Mouse (Mus musculus) liver, embryonic 16.5 days (tissue): ENCODE data around the gene Dok5. TPM values are rescaled to one million over a fixed set of nuclear protein-coding genes. Genes with fewer than 3 reads are reported as not detected.

ENCODE experiments used
- ATAC-seq: fragments of 200-750 bp; cut with Nextera tagmentation; 2 replicates; pipeline ENCODE4 v1.8.0; 2017; ENCODE audit warnings: low read depth, mild to moderate bottlenecking, moderate number of reproducible peaks, moderate library complexity
- H3K27ac ChIP-seq: fragments of 300-500 bp; sonication (generic); 2 replicates; pipeline ENCODE4 v1.5.1; 2014; ENCODE audit warnings: mild to moderate bottlenecking, low read length
- H3K27me3 ChIP-seq: fragments of 300-500 bp; sonication (generic); 2 replicates; pipeline ENCODE4 v1.6.1; 2014; ENCODE audit warnings: low read depth, low read length, mixed read lengths; ENCODE audit not compliant: control insufficient read depth, insufficient read depth
- H3K36me3 ChIP-seq: fragments of 300-500 bp; sonication (generic); 2 replicates; pipeline ENCODE4 v1.6.1; 2014; ENCODE audit warnings: mild to moderate bottlenecking; ENCODE audit not compliant: control insufficient read depth, insufficient read depth
- H3K4me1 ChIP-seq: fragments of 300-500 bp; sonication (generic); 2 replicates; pipeline ENCODE4 v1.6.1; 2014; ENCODE audit warnings: low read depth, low read length, mixed read lengths; ENCODE audit not compliant: control insufficient read depth
- H3K4me2 ChIP-seq: fragments of 300-500 bp; sonication (generic); 2 replicates; pipeline ENCODE4 v1.6.1; 2014; ENCODE audit warnings: low read depth, low read length, mixed read lengths
- H3K4me3 ChIP-seq: fragments of 300-500 bp; sonication (generic); 2 replicates; pipeline ENCODE4 v1.5.1; 2014; ENCODE audit warnings: low read depth, mild to moderate bottlenecking, low read length
- H3K9ac ChIP-seq: fragments of 300-500 bp; sonication (generic); 2 replicates; pipeline ENCODE4 v1.6.1; 2014; ENCODE audit warnings: low read depth, low read length
- H3K9me3 ChIP-seq: fragments of 300-500 bp; sonication (generic); replicated peaks from 2 replicates; pipeline ENCODE4 v1.6.1; 2016; ENCODE audit warnings: low read length; ENCODE audit not compliant: control insufficient read depth
- WGBS: fragments of 180-500 bp; shearing (Covaris S2); extraction: QIAGEN DNeasy Blood & Tissue Kit; methylation state at CpG from one replicate; pipeline ENCODE4 v1.1.7; 2014; ENCODE audit not compliant: insufficient replicate concordance; 5-methylcytosine and 5-hydroxymethylcytosine counted together
- polyA plus RNA-seq: library from polyadenylated mRNA; unstranded; fragments of >200 nt; fragmentation: Nextera tagmentation; extraction: Ambion mirVana; gene quantifications from 2 replicates; pipeline ENCODE4 v1.2.1, GENCODE M21; 2015

Dok5 gene
- polyA plus RNA-seq, 1 experiment from 2014 or later, result 0.58 TPM

- H3K9ac ChIP-seq, result no peak overlapping the region
- no peaks in the 10 kb centered on the region for H3K4me1 ChIP-seq
- H3K36me3 ChIP-seq, result no peaks in the 10 kb centered on the region
- H3K4me2 ChIP-seq, result no peak overlapping the region
- H3K9me3 ChIP-seq, result peaks cover 2% of the 10 kb centered on the region; the same call in 1 of the 2 replicates
- no peak overlapping the region for H3K27ac ChIP-seq
- no peaks in the 10 kb centered on the region for H3K27me3 ChIP-seq
- WGBS, result 54% methylated on average over 3 of the region's 3 CpGs
- H3K4me3 ChIP-seq, result no peak overlapping the region
- ATAC-seq, result no peak
Observed at GRCm38 (mm10) chr2:170795242-170795641, 63.6 kb downstream of the Dok5 start.

- Histone ChIP-seq H3K4me3 (no peak overlapping the region), H3K27ac (no peak overlapping the region), H3K27me3 (no peaks in the 10 kb centered on the region), H3K36me3 (no peaks in the 10 kb centered on the region), H3K9ac (no peak overlapping the region), H3K4me1 (no peaks in the 10 kb centered on the region), H3K9me3 (peaks cover 4% of the 10 kb centered on the region; the same call in 1 of the 2 replicates), H3K4me2 (no peak overlapping the region)
- 55% methylated on average over 6 of the region's 6 CpGs for WGBS
- no peak for ATAC-seq
Observed at GRCm38 (mm10) chr2:170802984-170803383, 71.4 kb downstream of the Dok5 start.

GRCm38 (mm10) chr2:170807555-170808258 is 76.1 kb downstream of the Dok5 start:
- WGBS, result 63% methylated on average over 12 of the region's 12 CpGs
- ATAC-seq, result no peak

GRCm38 (mm10) chr2:170808259-170808789 is 76.7 kb downstream of the Dok5 start:
- Histone ChIP-seq H3K4me1 (no peaks in the 10 kb centered on the region), H3K9ac (no peak overlapping the region), H3K27me3 (no peaks in the 10 kb centered on the region), H3K4me3 (no peak overlapping the region), H3K4me2 (no peak overlapping the region), H3K27ac (no peak overlapping the region), H3K9me3 (no peaks in the 10 kb centered on the region), H3K36me3 (no peaks in the 10 kb centered on the region)
- no peak for ATAC-seq
- 63% methylated on average over 10 of the region's 10 CpGs for WGBS

More at GRCm38 (mm10) chr2:170807555-170808258, 76.1 kb downstream of the Dok5 start:
- Histone ChIP-seq H3K4me2 (no peak overlapping the region), H3K27ac (no peak overlapping the region), H3K9me3 (no peaks in the 10 kb centered on the region), H3K9ac (no peak overlapping the region), H3K36me3 (no peaks in the 10 kb centered on the region), H3K27me3 (no peaks in the 10 kb centered on the region), H3K4me3 (no peak overlapping the region), H3K4me1 (no peaks in the 10 kb centered on the region)

GRCm38 (mm10) chr2:170811356-170811755 is 79.7 kb downstream of the Dok5 start:
- H3K4me3 ChIP-seq, result no peak overlapping the region
- no peaks in the 10 kb centered on the region for H3K36me3 ChIP-seq
- H3K4me2 ChIP-seq, result no peak overlapping the region
- H3K4me1 ChIP-seq, result no peaks in the 10 kb centered on the region
- no peak for ATAC-seq
- WGBS, result 54% methylated on average over 9 of the region's 9 CpGs
- no peaks in the 10 kb centered on the region for H3K27me3 ChIP-seq
- no peaks in the 10 kb centered on the region; the same call in 1 of the 2 replicates for H3K9me3 ChIP-seq
- no peak overlapping the region for H3K27ac ChIP-seq
- H3K9ac ChIP-seq, result no peak overlapping the region

- 48% methylated on average over 8 of the region's 8 CpGs for WGBS
- H3K9me3 ChIP-seq, result no peaks in the 10 kb centered on the region; the same call in 1 of the 2 replicates
- no peaks in the 10 kb centered on the region for H3K4me1 ChIP-seq
- ATAC-seq, result no peak
- H3K27ac ChIP-seq, result no peak overlapping the region
- H3K27me3 ChIP-seq, result no peaks in the 10 kb centered on the region
- no peak overlapping the region for H3K4me3 ChIP-seq
- no peaks in the 10 kb centered on the region for H3K36me3 ChIP-seq
- H3K4me2 ChIP-seq, result no peak overlapping the region
- H3K9ac ChIP-seq, result no peak overlapping the region
Observed at GRCm38 (mm10) chr2:170816302-170816701, 84.7 kb downstream of the Dok5 start.

GRCm38 (mm10) chr2:170817112-170817703 is 85.6 kb downstream of the Dok5 start:
- ATAC-seq, result no peak
- WGBS, result 59% methylated on average over 4 of the region's 4 CpGs
- H3K4me2 ChIP-seq, result no peak overlapping the region
- no peaks in the 10 kb centered on the region for H3K4me1 ChIP-seq
- H3K4me3 ChIP-seq, result no peak overlapping the region
- no peak overlapping the region for H3K27ac ChIP-seq
- H3K36me3 ChIP-seq, result no peaks in the 10 kb centered on the region
- no peak overlapping the region for H3K9ac ChIP-seq
- H3K9me3 ChIP-seq, result no peaks in the 10 kb centered on the region; the same call in 1 of the 2 replicates
- H3K27me3 ChIP-seq, result no peaks in the 10 kb centered on the region

- no peaks in the 10 kb centered on the region for H3K9me3 ChIP-seq
- H3K4me2 ChIP-seq, result no peak overlapping the region
- H3K36me3 ChIP-seq, result no peaks in the 10 kb centered on the region
- no peaks in the 10 kb centered on the region for H3K27me3 ChIP-seq
- no peaks in the 10 kb centered on the region for H3K4me1 ChIP-seq
- H3K9ac ChIP-seq, result no peak overlapping the region
- ATAC-seq, result 0 out of 2 replicates have a peak, but pooled peaks have one; percentile 9
- H3K4me3 ChIP-seq, result no peak overlapping the region
- no peak overlapping the region for H3K27ac ChIP-seq
- WGBS, result 35% methylated on average over 17 of the region's 17 CpGs
Observed at GRCm38 (mm10) chr2:170826821-170827441, 95.3 kb downstream of the Dok5 start.

- Histone ChIP-seq H3K4me1 (no peaks in the 10 kb centered on the region), H3K4me3 (no peak overlapping the region), H3K9ac (no peak overlapping the region), H3K9me3 (no peaks in the 10 kb centered on the region), H3K27ac (no peak overlapping the region), H3K27me3 (no peaks in the 10 kb centered on the region), H3K4me2 (no peak overlapping the region), H3K36me3 (no peaks in the 10 kb centered on the region)
- no peak for ATAC-seq
- WGBS, result 57% methylated on average over 7 of the region's 7 CpGs
Observed at GRCm38 (mm10) chr2:170828757-170829156, 97.2 kb downstream of the Dok5 start.
